Mouse (Mus musculus) small intestine, adult 2 months (tissue): ENCODE data around the gene Coro1b.

Experiments used
- CTCF ChIP-seq: fragments of 200-500 bp; IDR thresholded peaks from 2 replicates; pipeline ENCODE4 v1.5.1; 2012; ENCODE audit warnings: low read depth, mild to moderate bottlenecking, control low read depth, inconsistent platforms, low read length, moderate library complexity, mixed read lengths; ENCODE audit not compliant: insufficient replicate concordance, insufficient read length; ENCODE audit errors: extremely low read depth
- POLR2A ChIP-seq: fragments of 200-500 bp; IDR thresholded peaks from 2 replicates; pipeline ENCODE4 v1.6.1; 2012; ENCODE audit warnings: low read depth, mild to moderate bottlenecking, control low read depth, inconsistent platforms, low read length, moderate library complexity

DNA sequence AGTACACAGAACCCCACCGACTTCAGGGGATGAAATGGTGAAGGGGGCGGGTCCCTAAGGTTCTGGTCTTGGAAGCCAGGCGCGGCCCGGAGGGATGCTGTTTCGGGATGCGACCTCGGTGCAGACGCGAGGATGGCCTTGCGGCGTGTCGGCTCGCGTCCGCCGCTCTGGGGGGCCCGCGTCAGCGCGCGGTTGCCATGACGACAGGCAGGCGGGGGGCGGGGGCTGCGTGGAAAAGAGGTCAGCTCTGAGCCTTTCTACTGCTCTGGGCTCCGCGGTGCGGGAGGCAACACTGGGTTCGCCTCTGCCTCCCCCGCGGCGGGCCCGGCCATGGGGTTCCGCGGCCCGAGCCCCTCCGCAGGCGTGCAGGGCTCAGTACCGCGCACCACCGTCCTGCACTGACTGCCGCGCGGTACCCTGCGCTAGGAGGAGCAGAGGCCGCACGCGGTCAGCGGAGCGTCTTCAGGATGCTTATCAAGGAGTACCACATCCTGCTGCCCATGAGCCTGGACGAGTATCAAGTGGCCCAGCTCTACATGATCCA, 47.6 kb upstream of the Coro1b start:
- TF ChIP-seq CTCF (no peak), POLR2A (no peak)
